Mouse (Mus musculus) liver, postnatal 0 days (tissue): ENCODE measurements around the gene Tns1.

Experiments
- CTCF ChIP-seq: sonication (generic); IDR thresholded peaks from 2 replicates; pipeline ENCODE4 v1.5.1; 2016; ENCODE audit warnings: antibody characterized with exemption, low read depth
- EP300 ChIP-seq: IDR thresholded peaks from 2 replicates; pipeline ENCODE4 v1.6.1; 2016; ENCODE audit warnings: antibody characterized with exemption, low read depth, mild to moderate bottlenecking

- no peak for TF ChIP-seq CTCF
- TF ChIP-seq EP300 = no peak
Measured at GRCm38 (mm10) chr1:73928385-73928784, 195.9 kb downstream of the Tns1 start.
